Mouse (Mus musculus) kidney, postnatal 36 days (tissue): ENCODE results near the gene Daw1.

Source experiments
- DNase-seq, 2 experiments: peaks; one replicate each; pipeline ENCODE4 v3.0.0; 2021 to 2022; ENCODE audit warnings: mixed read lengths in 2 of 2

Daw1 gene

DNA sequence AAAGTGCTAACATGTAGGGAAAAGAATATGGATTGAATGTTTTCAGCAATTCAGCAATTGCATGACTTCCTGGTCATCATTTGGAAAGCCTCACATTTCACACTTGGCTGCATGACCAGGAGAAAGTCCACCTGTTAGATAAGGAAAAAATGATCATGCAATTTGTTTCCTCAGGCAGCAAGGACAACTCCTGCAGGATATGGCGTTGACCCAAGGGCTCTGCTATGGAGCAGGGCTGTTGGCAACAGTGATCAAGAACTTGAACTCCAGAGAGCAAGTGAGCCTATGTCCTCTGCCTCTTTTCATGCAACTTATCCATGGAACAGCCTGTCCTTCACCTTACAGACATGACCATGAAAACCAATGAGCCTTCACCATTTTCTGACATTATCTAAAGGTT is 50.4 kb downstream of the Daw1 start:
- no peak for DNase-seq

DNA sequence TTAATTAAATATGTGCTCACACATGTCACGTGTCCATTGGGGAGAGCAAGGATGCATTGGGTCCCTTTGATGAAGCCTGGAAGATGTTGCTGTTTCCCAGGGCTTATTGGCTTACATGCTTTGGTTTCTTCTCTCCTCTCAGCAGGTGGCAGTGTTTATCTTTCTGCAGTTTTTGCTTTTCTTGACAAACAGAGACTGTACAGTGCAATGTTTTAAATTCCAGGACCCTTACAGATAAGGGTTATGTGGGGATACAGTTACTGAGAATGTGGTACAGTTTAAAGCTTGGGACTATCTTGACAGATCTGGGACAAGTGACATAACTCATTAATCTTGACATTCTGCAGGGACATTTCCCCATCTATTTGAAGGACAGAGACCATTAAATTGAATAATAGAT is 58.7 kb downstream of the Daw1 start:
- peak in 1 of 2 experiments; percentile 2 for DNase-seq

DNA sequence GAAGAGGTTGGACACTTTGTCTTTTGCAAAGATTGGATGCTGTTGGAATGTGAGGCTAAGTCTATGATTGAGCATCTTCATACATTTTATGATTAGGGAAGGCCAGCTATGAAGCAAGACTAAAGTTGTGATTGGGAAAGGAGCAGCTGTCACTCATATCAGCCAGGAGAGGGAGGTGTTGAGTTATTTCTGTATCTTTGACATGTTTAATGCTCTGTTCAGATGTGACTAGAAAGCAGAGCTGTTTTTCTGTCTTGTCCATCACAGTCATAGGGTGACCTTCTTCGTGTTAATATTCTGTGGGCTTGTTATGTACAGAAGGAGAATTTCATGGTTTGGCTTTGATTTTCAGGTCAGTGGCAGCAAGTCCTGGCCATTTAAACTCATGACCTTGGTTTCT is 63.5 kb downstream of the Daw1 start:
- no peak for DNase-seq

DNA sequence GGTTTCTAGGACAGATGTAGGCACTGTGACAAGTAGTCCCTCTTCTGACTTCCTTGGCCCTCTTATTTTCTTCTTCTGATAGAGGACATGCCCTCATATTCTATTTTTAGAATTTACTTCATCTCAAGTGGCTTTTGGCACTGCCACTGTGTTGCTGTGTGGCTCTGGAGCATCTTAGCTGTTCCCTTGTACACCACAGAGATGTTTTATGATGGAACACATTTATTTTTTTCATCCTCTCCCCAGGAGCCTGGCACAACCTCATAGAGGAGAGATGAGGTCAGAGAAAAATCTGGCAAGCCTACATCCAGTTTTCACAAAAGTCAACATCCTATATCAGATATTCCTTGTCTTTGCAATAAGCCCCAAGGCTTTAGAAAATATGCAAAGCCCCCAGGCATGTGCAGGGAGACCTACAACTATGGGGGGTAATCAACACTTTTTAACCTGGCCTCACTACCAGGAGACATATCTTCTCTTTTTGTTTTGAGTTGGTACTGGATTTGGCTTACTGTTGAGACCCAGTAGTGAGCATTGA is 64.9 kb downstream of the Daw1 start:
- DNase-seq = no peak

DNA sequence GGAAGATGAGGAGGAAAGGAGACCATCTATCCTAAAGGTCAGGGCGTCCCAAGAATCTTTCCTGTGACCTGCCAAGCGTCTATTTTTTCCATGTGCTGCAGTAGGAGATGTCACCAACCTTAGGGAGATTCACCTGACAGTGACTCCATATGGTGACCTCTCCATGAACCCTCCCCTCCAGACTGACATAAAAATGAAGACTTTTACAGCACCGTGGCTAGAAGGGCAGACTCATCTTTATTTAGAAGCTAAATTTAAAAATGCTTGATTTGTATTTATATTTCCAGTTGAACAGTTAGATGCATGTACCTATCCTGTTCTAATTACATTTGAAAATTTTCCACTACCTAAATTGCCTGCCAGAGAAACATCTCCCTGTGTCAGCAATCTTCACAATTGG is 68.4 kb downstream of the Daw1 start:
- no peak for DNase-seq

DNA sequence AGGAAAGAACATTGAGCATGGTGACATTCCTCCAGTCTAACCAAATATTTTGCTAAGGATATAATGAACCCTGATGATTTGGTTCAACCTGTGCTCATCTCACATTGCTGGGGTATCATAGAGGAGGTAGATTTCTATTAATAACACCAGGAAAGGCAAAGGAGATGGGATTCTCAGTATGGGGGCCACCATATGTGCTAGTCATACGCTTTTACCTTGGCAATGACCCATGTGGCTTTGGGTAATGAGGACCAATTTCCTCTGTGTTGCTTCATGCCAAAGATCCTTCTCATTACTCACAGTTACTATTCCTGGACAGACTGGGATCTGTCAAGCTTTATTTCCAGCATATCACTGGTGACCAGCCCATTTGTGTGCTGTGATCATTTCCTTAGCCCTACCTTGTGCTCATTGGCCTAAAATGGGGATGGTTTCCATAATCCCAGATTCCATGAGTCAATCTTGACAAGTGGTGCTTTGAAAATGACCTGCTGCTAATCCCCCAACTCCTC is 88.7 kb downstream of the Daw1 start:
- no peak for DNase-seq

DNA sequence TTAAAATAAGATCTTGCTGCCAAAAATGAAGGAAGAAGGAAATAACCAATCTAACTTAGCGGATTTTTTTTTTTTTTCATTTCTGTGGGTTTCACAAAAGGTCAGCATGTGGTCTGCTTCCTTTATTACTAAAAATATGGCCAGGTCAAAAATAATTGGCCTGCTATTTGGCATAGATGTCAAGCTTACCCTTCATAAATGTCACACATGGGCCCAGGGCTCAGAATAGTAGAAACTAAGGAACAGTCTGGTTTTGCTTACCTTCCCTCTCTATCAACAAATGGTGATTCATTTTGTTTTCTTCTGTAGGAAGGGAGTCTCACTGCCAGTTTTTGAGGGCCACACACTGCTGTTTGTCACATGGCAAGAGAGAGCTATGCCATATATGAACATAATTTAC is 92.2 kb downstream of the Daw1 start:
- no peak for DNase-seq
